Mouse (Mus musculus): Measurements from ENCODE around the gene Eif1ad.

The Eif1ad gene

DNA sequence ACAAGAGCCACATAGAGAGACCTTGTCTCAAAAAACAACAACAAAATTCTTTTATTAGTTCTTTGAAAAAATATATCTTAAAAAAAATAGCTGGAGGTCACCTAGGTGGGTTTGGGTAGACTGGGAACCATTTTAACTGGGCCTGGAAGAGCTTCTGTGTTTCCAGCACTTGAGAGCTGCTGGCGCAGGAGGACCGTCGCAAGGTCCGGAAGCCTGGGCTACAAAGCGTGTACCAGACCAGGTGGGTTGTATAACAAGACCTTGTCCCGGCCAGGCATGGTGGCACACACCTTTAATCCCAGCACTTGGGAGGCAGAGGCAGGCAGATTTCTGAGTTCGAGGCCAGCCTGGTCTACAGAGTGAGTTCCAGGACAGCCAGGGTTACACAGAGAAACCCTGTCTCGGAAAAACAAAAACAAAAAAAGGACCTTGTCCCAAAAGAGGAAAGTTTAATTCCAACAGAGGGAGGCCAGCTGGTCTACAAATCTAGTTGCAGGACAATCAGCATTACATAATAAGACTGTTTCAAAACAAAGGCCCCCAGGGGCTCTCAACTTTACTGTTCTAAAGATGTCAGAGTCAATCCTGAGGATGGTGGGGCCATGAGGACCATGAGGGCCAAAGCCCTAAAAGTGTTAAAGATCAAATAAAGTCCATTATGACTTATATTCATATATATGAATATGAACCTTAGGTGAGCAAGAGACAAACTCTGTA, 52.4 kb downstream of the Eif1ad start:
- DNase-seq (ENCODE audit: low read depth, low spot score) = no peak

DNA sequence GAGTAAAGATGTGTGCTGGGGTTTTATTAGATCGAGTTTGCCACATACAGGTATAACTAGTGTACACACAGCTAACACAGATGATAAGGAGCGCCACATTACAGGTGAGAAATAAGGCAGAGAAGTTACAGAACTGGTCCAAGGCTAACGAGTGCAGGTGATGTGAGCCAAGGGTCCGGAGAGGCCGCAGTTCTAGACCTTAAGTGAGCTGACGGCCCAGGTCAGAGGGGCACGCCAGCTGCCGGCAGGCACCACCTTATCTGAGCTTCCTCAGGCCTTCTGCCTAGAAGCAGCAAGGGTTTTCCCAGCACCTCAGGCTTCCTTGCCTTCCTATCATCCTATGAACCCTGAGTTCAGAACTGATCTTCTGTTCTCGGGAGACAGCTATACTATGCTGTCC, 53.1 kb downstream of the Eif1ad start:
- no peak for DNase-seq (ENCODE audit: low read depth, low spot score)

DNA sequence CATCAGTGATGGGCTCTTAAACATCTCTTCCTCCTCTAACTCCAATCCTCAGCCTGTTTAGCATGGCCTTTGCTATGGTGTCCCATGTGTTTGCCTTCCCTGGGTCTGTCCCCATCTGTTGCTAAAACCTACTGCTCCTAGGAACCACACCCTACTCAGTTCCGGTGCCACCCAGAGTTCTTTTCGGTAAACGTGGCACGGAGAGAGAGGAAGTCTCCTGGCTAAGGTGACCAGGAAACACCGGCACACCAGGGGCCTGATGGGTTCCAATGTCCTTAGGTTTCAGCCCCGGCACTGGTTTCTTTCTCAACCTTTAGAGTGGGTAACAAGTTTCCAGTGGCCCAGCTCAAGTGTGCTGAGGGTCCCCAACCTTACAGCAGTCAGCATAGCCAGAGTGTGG, 54.0 kb downstream of the Eif1ad start:
- DNase-seq (ENCODE audit: low read depth, low spot score) = no peak
